Mouse (Mus musculus) liver, embryonic 14.5 days (tissue): ENCODE results near the gene Ankrd33b. TPM values are rescaled to one million over a fixed set of nuclear protein-coding genes. Genes with fewer than 3 reads are reported as not detected.

Experiments
- ATAC-seq: fragments of 200-750 bp; cut with Nextera tagmentation; 2 replicates; pipeline ENCODE4 v1.8.0; 2017; ENCODE audit warnings: moderate number of reproducible peaks, mild to moderate bottlenecking, moderate library complexity; ENCODE audit not compliant: insufficient read depth
- DNase-seq, 3 experiments: peaks; one replicate each; pipeline ENCODE4 v3.0.0-alpha.2; 2012 to 2013; ENCODE audit warnings: low read depth in 3 of 3, low spot score in 3 of 3
- H3K27ac ChIP-seq: fragments of 300-500 bp; sonication (generic); 2 replicates; pipeline ENCODE4 v1.5.1; 2014; ENCODE audit warnings: moderate library complexity, mild to moderate bottlenecking, control low read depth, inconsistent platforms
- H3K27me3 ChIP-seq: fragments of 300-500 bp; sonication (generic); 2 replicates; pipeline ENCODE4 v1.6.1; 2014; ENCODE audit warnings: mild to moderate bottlenecking, low read length, moderate library complexity; ENCODE audit not compliant: control insufficient read depth, insufficient read depth
- H3K36me3 ChIP-seq: fragments of 300-500 bp; sonication (generic); replicated peaks from 2 replicates; pipeline ENCODE4 v1.6.1; 2014; ENCODE audit warnings: low read depth; ENCODE audit not compliant: control insufficient read depth, insufficient read depth
- H3K4me1 ChIP-seq, 2 experiments: fragments of 200-500 bp in 1 of 2; fragments of 300-500 bp in 1 of 2; sonication (generic) in 1 of 2; replicated peaks; 2 replicates each; pipeline ENCODE4 v1.6.1; 2012 to 2014; ENCODE audit warnings: antibody characterized with exemption in 1 of 2, inconsistent platforms in 1 of 2, low read length in 1 of 2; ENCODE audit not compliant: control insufficient read depth in 2 of 2, insufficient read depth in 2 of 2
- H3K4me2 ChIP-seq: fragments of 300-500 bp; sonication (generic); 2 replicates; pipeline ENCODE4 v1.6.1; 2014; ENCODE audit warnings: low read depth, mild to moderate bottlenecking, control low read depth, moderate library complexity
- H3K4me3 ChIP-seq, 2 experiments: fragments of 200-500 bp in 1 of 2; fragments of 300-500 bp in 1 of 2; sonication (generic) in 1 of 2; 2 replicates each; pipeline ENCODE4 v1.5.1; 2012 to 2014; ENCODE audit warnings: low read depth in 2 of 2, low read length in 2 of 2, mild to moderate bottlenecking in 2 of 2, control low read depth in 1 of 2, inconsistent platforms in 1 of 2, moderate library complexity in 1 of 2; ENCODE audit not compliant: insufficient read depth in 1 of 2
- H3K9ac ChIP-seq: fragments of 300-500 bp; sonication (generic); replicated peaks from 2 replicates; pipeline ENCODE4 v1.6.1; 2014; ENCODE audit warnings: mild to moderate bottlenecking, control low read depth, moderate library complexity
- H3K9me3 ChIP-seq: fragments of 300-500 bp; sonication (generic); 2 replicates; pipeline ENCODE4 v1.6.1; 2016; ENCODE audit warnings: low read length, mixed read lengths; ENCODE audit not compliant: control insufficient read depth
- CTCF ChIP-seq: IDR thresholded peaks from 2 replicates; pipeline ENCODE4 v1.5.1; 2016; ENCODE audit warnings: antibody characterized with exemption, low read depth, control low read depth
- EP300 ChIP-seq: IDR thresholded peaks from 2 replicates; pipeline ENCODE4 v1.6.1; 2016; ENCODE audit warnings: antibody characterized with exemption, low read depth
- WGBS: fragments of 180-500 bp; shearing (Covaris S2); extraction: QIAGEN DNeasy Blood & Tissue Kit; methylation state at CpG from one replicate; pipeline ENCODE4 v1.1.7; 2014; ENCODE audit not compliant: insufficient replicate concordance; 5-methylcytosine and 5-hydroxymethylcytosine counted together
- polyA plus RNA-seq, 2 experiments: library from polyadenylated mRNA; depleted of rRNA in 1 of 2; stranded (reverse) in 1 of 2; unstranded in 1 of 2; fragments of >200 nt; fragmentation: Nextera tagmentation in 1 of 2; extraction: Ambion mirVana in 1 of 2; gene quantifications; 2 replicates each; pipeline versions ENCODE4 v1.2.1 to v1.2.3; 2012 to 2014

Gene Ankrd33b
- polyA plus RNA-seq, 2 experiments, result 0.19 to 0.27 TPM

DNA sequence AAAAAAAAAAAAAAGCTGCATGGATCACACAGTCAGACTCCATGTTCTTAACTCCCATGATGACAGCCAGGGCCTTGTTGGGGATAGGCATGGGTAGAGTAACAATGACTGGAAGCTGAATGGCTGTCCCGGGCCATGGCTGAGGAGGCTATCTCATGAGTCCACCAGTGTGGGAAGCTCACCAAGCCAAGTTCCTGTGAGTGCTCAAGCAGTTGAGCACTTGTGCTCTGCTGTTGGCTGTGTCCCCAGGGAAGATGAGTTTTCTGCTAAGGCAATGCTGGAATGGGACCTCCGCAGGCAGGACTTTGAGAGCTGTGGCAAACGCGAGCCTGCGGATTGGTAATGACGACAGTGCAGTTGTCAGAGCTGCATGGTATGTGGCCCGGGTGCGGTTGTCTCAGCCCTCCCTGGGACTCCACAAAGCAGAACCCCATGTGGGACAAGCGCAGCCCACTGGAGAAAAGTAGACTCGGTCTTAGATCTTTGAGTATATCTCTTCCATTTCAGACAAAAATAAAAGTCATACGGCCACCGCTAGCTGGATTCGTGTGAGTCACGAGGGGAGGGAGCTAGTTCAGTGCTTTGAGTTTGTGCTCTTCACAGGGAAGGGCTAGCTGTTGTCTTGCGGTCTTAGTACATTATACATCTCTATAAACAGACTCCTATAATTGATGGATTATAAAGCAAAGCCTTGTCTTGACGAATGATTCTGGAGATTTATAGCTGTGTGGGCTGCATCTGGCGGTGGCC lies 122.7 kb downstream of the Ankrd33b start:
- no peaks in the 10 kb centered on the region for H3K27me3 ChIP-seq
- H3K4me1 ChIP-seq, result peaks cover 0 to 7% of the 10 kb centered on the region in 2 experiments; a peak in 2 of 4 replicates
- H3K27ac ChIP-seq, result no peak overlapping the region
- H3K9ac ChIP-seq, result no peak overlapping the region
- peaks cover 4% of the 10 kb centered on the region for H3K36me3 ChIP-seq
- no peak overlapping the region for H3K4me2 ChIP-seq
- DNase-seq (no peak), ATAC-seq (no peak)
- 81% methylated on average over 17 of the region's 17 CpGs for WGBS
- TF ChIP-seq CTCF (no peak), EP300 (no peak)
- no peaks in the 10 kb centered on the region for H3K9me3 ChIP-seq
- no peak overlapping the region for H3K4me3 ChIP-seq

DNA sequence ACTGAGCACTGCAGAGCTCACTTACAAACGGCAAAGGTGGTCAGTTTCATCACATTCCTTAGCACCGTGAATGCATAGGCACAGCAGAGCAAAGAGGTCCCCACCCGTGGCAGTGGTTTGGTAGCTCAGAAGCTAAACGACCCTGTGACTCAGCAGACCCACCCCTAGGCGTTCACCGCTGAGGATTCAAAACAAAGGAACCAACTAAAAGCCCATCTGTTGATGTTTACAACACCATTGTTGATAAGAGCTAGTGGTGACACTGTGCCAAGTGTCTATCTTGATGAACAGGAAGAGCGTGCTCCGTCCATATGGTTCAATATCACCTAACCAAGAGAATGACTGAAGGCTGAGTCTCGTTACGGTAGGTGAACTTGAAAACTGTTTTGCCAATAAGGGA lies 124.3 kb downstream of the Ankrd33b start:
- Histone ChIP-seq H3K4me3 (no peak overlapping the region), H3K27ac (no peak overlapping the region), H3K4me2 (no peak overlapping the region), H3K9ac (no peak overlapping the region), H3K27me3 (no peaks in the 10 kb centered on the region), H3K9me3 (no peaks in the 10 kb centered on the region), H3K4me1 (no peaks in the 10 kb centered on the region; a peak in 1 of 4 replicates), H3K36me3 (peaks cover 4% of the 10 kb centered on the region)
- ATAC-seq (no peak), DNase-seq (no peak)
- WGBS, result 32% methylated on average over 10 of the region's 10 CpGs
- TF ChIP-seq CTCF (no peak), EP300 (no peak)

Other genes with a start within 250 kb of the Ankrd33b start
- 22.5 and 35.5 TPM in 2 replicates for gene Dap, start 143.4 kb downstream of the Ankrd33b start, polyA plus RNA-seq (2012; rRNA removed)
- gene Dap, start 143.4 kb downstream of the Ankrd33b start, polyA plus RNA-seq (2014; fragmentation: Nextera tagmentation; extraction: Ambion mirVana), result 41.2 and 44.4 TPM in 2 replicates
- 0.86 and 1.0 TPM in 2 replicates for gene Ropn1l, start 86.0 kb upstream of the Ankrd33b start, polyA plus RNA-seq (2012; rRNA removed)
- gene Ropn1l, start 86.0 kb upstream of the Ankrd33b start, polyA plus RNA-seq (2014; fragmentation: Nextera tagmentation; extraction: Ambion mirVana), result 1.9 and 2.7 TPM in 2 replicates
- gene March6, start 163.3 kb upstream of the Ankrd33b start, polyA plus RNA-seq (2012; rRNA removed), result 6.9 and 9.0 TPM in 2 replicates
- gene March6, start 163.3 kb upstream of the Ankrd33b start, polyA plus RNA-seq (2014; fragmentation: Nextera tagmentation; extraction: Ambion mirVana), result 12.7 and 15.3 TPM in 2 replicates
- gene Cmbl, start 197.7 kb upstream of the Ankrd33b start, polyA plus RNA-seq (2012; rRNA removed), result 5.1 and 5.5 TPM in 2 replicates
- 5.0 and 6.8 TPM in 2 replicates for gene Cmbl, start 197.7 kb upstream of the Ankrd33b start, polyA plus RNA-seq (2014; fragmentation: Nextera tagmentation; extraction: Ambion mirVana)
- gene Cct5, start 234.1 kb upstream of the Ankrd33b start, polyA plus RNA-seq (2012; rRNA removed), result 101 and 167 TPM in 2 replicates
- gene Cct5, start 234.1 kb upstream of the Ankrd33b start, polyA plus RNA-seq (2014; fragmentation: Nextera tagmentation; extraction: Ambion mirVana), result 341 and 347 TPM in 2 replicates
- gene Fam173b, start 234.1 kb upstream of the Ankrd33b start, polyA plus RNA-seq (2012; rRNA removed), result 4.8 and 6.7 TPM in 2 replicates
- 7.9 and 9.0 TPM in 2 replicates for gene Fam173b, start 234.1 kb upstream of the Ankrd33b start, polyA plus RNA-seq (2014; fragmentation: Nextera tagmentation; extraction: Ambion mirVana)